In genomic region chr17:24573811-24574210, GRCm38 (mm10) we compare ENCODE assay signal across 37 mouse cellular contexts. TPM values are rescaled to one million over a fixed set of nuclear protein-coding genes. Genes with fewer than 3 reads are reported as not detected.
"Had no signal": no experiment of that assay in that cellular context is flagged by ENCODE, and none has a peak within 500 bp of the region (broad histone marks: within the 10 kb centered on the region; RNA-seq: fewer than 3 reads in every experiment).

No protein-coding gene starts in this region.

- H3K27ac ChIP-seq: heart, embryonic 10.5 days; heart, embryonic 13.5 days; heart, embryonic 15.5 days; hindbrain, embryonic 10.5 days; hindbrain, embryonic 12.5 days; hindbrain, embryonic 13.5 days; hindbrain, embryonic 14.5 days; hindbrain, embryonic 15.5 days; hindbrain, postnatal 0 days; intestine, embryonic 15.5 days; kidney, embryonic 15.5 days; kidney, postnatal 0 days; layer of hippocampus, adult 2 months had no signal

- H3K27me3 ChIP-seq: heart, embryonic 12.5 days; heart, embryonic 13.5 days; heart, embryonic 15.5 days; hindbrain, embryonic 12.5 days; hindbrain, embryonic 13.5 days; hindbrain, embryonic 15.5 days; intestine, embryonic 15.5 days; kidney, embryonic 15.5 days had no signal

- H3K4me1 ChIP-seq: heart, embryonic 10.5 days; heart, embryonic 12.5 days; heart, embryonic 13.5 days; heart, embryonic 15.5 days; hindbrain, embryonic 10.5 days; hindbrain, embryonic 12.5 days; hindbrain, embryonic 13.5 days; hindbrain, embryonic 15.5 days; intestine, embryonic 15.5 days; kidney, embryonic 15.5 days had no signal

- H3K4me3 ChIP-seq: heart, embryonic 10.5 days; heart, embryonic 12.5 days; heart, embryonic 13.5 days; heart, embryonic 15.5 days; hindbrain, embryonic 10.5 days; hindbrain, embryonic 12.5 days; hindbrain, embryonic 13.5 days; hindbrain, embryonic 15.5 days; intestine, embryonic 15.5 days; kidney, embryonic 15.5 days; layer of hippocampus, adult 2 months had no signal

- ATAC-seq: hindbrain, embryonic 16.5 days; hindbrain, postnatal 0 days; inflammation-experienced regulatory T-cells, adult 6 months; intestine, embryonic 15.5 days; intestine, embryonic 16.5 days; intestine, postnatal 0 days had no signal

- H3K9me3 ChIP-seq: heart, embryonic 10.5 days; heart, embryonic 12.5 days; heart, embryonic 13.5 days; heart, embryonic 15.5 days; hindbrain, embryonic 10.5 days; hindbrain, embryonic 12.5 days; hindbrain, embryonic 13.5 days; hindbrain, embryonic 15.5 days; intestine, embryonic 15.5 days; kidney, embryonic 15.5 days had no signal

- DNase-seq: heart, postnatal 10 days; heart, postnatal 14 days; heart, postnatal 36 days; heart, postnatal 4 days; kidney, adult 11 months; kidney, adult 18-20 months; kidney, adult 2 months; kidney, adult 8-10 months; kidney, adult 9 months; kidney, postnatal 10 days; kidney, postnatal 14 days; kidney, postnatal 25 days; kidney, postnatal 36 days; kidney, postnatal 4 days; layer of hippocampus, adult 9-11 months; layer of hippocampus, postnatal 36 days had no signal

- H3K9ac ChIP-seq: heart, embryonic 12.5 days; heart, embryonic 13.5 days; heart, embryonic 15.5 days; hindbrain, embryonic 12.5 days; hindbrain, embryonic 13.5 days; hindbrain, embryonic 14.5 days; hindbrain, embryonic 15.5 days; intestine, embryonic 15.5 days; kidney, embryonic 15.5 days had no signal

- H3K4me2 ChIP-seq: heart, embryonic 11.5 days; heart, embryonic 12.5 days; heart, embryonic 13.5 days; heart, embryonic 15.5 days; hindbrain, embryonic 12.5 days; hindbrain, embryonic 13.5 days; hindbrain, embryonic 14.5 days; hindbrain, embryonic 15.5 days; intestine, embryonic 15.5 days; kidney, embryonic 15.5 days had no signal

RNA-seq across cellular contexts. Expression of gene Rab26, which starts 39.8 kb away (rescaled TPM):
- total RNA-seq: heart, postnatal 25 days; heart, postnatal 36 days; hematopoietic stem cell, adult 5-6 weeks had no signal
